Mouse (Mus musculus) bone marrow, adult 2 months (tissue): ENCODE measurements around the gene Prmt8.

ENCODE experiments used
- CTCF ChIP-seq: fragments of 200-500 bp; IDR thresholded peaks from 2 replicates; pipeline ENCODE4 v1.5.1; 2011; ENCODE audit warnings: low read length, control low read depth; ENCODE audit not compliant: control insufficient read depth, insufficient read depth
- POLR2A ChIP-seq: fragments of 200-500 bp; IDR thresholded peaks from 2 replicates; pipeline ENCODE4 v1.6.1; 2011; ENCODE audit warnings: low read depth, mild to moderate bottlenecking, control low read depth, low read length, borderline replicate concordance; ENCODE audit not compliant: control insufficient read depth

DNA sequence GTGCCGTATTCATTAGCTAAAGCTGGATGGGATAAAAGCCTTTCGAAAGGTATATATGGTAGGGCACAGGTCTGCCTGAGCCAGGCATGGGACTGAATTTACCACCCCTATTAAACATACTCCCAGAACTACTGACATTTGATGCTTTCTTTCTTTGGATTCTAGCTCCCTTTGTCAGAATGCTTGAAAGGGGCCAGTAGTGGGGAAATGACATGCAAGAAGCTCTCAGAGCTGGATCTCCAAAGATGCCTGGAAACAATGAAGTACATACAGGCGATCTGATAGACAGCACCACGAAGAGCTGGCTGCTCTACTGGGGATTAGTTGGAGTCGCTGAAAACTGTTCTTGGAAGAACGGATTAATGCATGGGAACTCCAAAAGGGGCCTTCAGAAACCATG lies 16.0 kb downstream of the Prmt8 start:
- no peak for TF ChIP-seq POLR2A
- no peak for TF ChIP-seq CTCF
